Mouse (Mus musculus): ENCODE data around the gene Cdc16. TPM values are rescaled to one million over a fixed set of nuclear protein-coding genes. Genes with fewer than 3 reads are reported as not detected.
A peak's percentile ranks its signal among the peaks of the same experiment; 100 is the strongest.
"Not testable (repeated sequence)": the region's sequence is repeated elsewhere in the genome, so short reads cannot be mapped to it uniquely, and the experiment has no call there.

Cdc16 gene
- 242 and 249 TPM in 2 replicates for polyA plus RNA-seq (2015; fragmentation: Nextera tagmentation; extraction: Ambion mirVana)

- peak within 1 kb of the TSS; percentile 87 for H3K4me2 ChIP-seq (replicated peaks)
- no peaks in the 10 kb centered on the region for H3K9me3 ChIP-seq
- ATAC-seq (ENCODE audit: low FRiP score, low read depth) = peak; percentile 95
- peak within 1 kb of the TSS; percentile 98 for H3K4me3 ChIP-seq
- H3K36me3 ChIP-seq = peaks cover 20% of the 10 kb centered on the region
- H3K27ac ChIP-seq = peak within 1 kb of the TSS; percentile 80
- H3K4me1 ChIP-seq = peaks cover 16% of the 10 kb centered on the region
- H3K27me3 ChIP-seq = no peaks in the 10 kb centered on the region
- peak within 1 kb of the TSS; percentile 96 for H3K9ac ChIP-seq
- 8% methylated on average over 40 of the region's 40 CpGs for WGBS
Measured at GRCm38 (mm10) chr8:13756982-13757804, at the start of gene Cdc16. Gene Cdc16, plus strand, starts transcription at chr8:13757676.

- Histone ChIP-seq H3K4me3 (no peak overlapping the region), H3K9ac (no peak overlapping the region), H3K4me1 (peaks cover 7% of the 10 kb centered on the region), H3K4me2 (replicated peaks) (no peak overlapping the region), H3K27me3 (no peaks in the 10 kb centered on the region), H3K27ac (no peak overlapping the region), H3K9me3 (no peaks in the 10 kb centered on the region), H3K36me3 (no peaks in the 10 kb centered on the region)
- WGBS = 87% methylated on average over 5 of the region's 5 CpGs
- ATAC-seq (ENCODE audit: low FRiP score, low read depth) = no peak
Measured at GRCm38 (mm10) chr8:13708514-13708913, 49.0 kb upstream of the Cdc16 start.

- Histone ChIP-seq H3K9me3 (no peaks in the 10 kb centered on the region), H3K4me2 (replicated peaks) (no peak overlapping the region), H3K4me1 (no peaks in the 10 kb centered on the region), H3K27ac (no peak overlapping the region), H3K36me3 (no peaks in the 10 kb centered on the region), H3K27me3 (no peaks in the 10 kb centered on the region), H3K9ac (no peak overlapping the region), H3K4me3 (no peak overlapping the region)
- ATAC-seq (ENCODE audit: low FRiP score, low read depth) = no peak
- 91% methylated on average over 8 of the region's 8 CpGs for WGBS
Measured at GRCm38 (mm10) chr8:13718980-13719379, 38.5 kb upstream of the Cdc16 start.

- H3K27ac ChIP-seq = no peak overlapping the region
- peaks cover 5% of the 10 kb centered on the region; the same call in 1 of the 2 replicates for H3K4me1 ChIP-seq
- H3K27me3 ChIP-seq = no peaks in the 10 kb centered on the region
- H3K4me3 ChIP-seq = no peak overlapping the region
- no peak overlapping the region for H3K9ac ChIP-seq
- H3K36me3 ChIP-seq = no peaks in the 10 kb centered on the region
- ATAC-seq (ENCODE audit: low FRiP score, low read depth) = no peak
- H3K4me2 ChIP-seq (replicated peaks) = no peak overlapping the region
- H3K9me3 ChIP-seq = no peaks in the 10 kb centered on the region
Measured at GRCm38 (mm10) chr8:13725722-13726121, 31.8 kb upstream of the Cdc16 start.

- ATAC-seq (ENCODE audit: low FRiP score, low read depth) = peak; percentile 76; the same call in 1 of the 2 replicates
- Histone ChIP-seq H3K4me1 (peaks cover 5% of the 10 kb centered on the region; the same call in 1 of the 2 replicates), H3K27me3 (no peaks in the 10 kb centered on the region), H3K9me3 (no peaks in the 10 kb centered on the region), H3K36me3 (no peaks in the 10 kb centered on the region), H3K4me2 (replicated peaks) (no peak overlapping the region), H3K27ac (no peak overlapping the region), H3K4me3 (no peak overlapping the region), H3K9ac (no peak overlapping the region)
- WGBS = 24% methylated on average over 10 of the region's 10 CpGs
Measured at GRCm38 (mm10) chr8:13727469-13728094, 29.9 kb upstream of the Cdc16 start.

GRCm38 (mm10) chr8:13740323-13740770 lies 17.1 kb upstream of the Cdc16 start:
- no peak overlapping the region for H3K4me3 ChIP-seq
- no peak overlapping the region for H3K27ac ChIP-seq
- ATAC-seq (ENCODE audit: low FRiP score, low read depth) = no peak
- WGBS = 29% methylated on average over 6 of the region's 6 CpGs
- H3K4me1 ChIP-seq = 0 out of 2 replicates have a peak, but pooled peaks cover 7% of the 10 kb centered on the region
- no peaks in the 10 kb centered on the region for H3K36me3 ChIP-seq
- H3K4me2 ChIP-seq (replicated peaks) = no peak overlapping the region
- no peaks in the 10 kb centered on the region for H3K27me3 ChIP-seq
- no peak overlapping the region for H3K9ac ChIP-seq
- H3K9me3 ChIP-seq = no peaks in the 10 kb centered on the region

- no peak for ATAC-seq (ENCODE audit: low FRiP score, low read depth)
- WGBS = 74% methylated on average over 7 of the region's 7 CpGs
- no peaks in the 10 kb centered on the region for H3K36me3 ChIP-seq
- H3K27me3 ChIP-seq = no peaks in the 10 kb centered on the region
- no peak overlapping the region for H3K9ac ChIP-seq
- H3K4me2 ChIP-seq (replicated peaks) = no peak overlapping the region
- 0 out of 2 replicates have a peak, but pooled peaks cover 7% of the 10 kb centered on the region for H3K4me1 ChIP-seq
- H3K9me3 ChIP-seq = no peaks in the 10 kb centered on the region
- no peak overlapping the region for H3K4me3 ChIP-seq
- no peak overlapping the region for H3K27ac ChIP-seq
Measured at GRCm38 (mm10) chr8:13740817-13741613, 16.5 kb upstream of the Cdc16 start.

- not testable (repeated sequence) for H3K9me3 ChIP-seq; H3K4me3 ChIP-seq; H3K27ac ChIP-seq; H3K4me2 ChIP-seq (replicated peaks); H3K9ac ChIP-seq; H3K27me3 ChIP-seq; H3K36me3 ChIP-seq; H3K4me1 ChIP-seq; ATAC-seq (ENCODE audit: low FRiP score, low read depth)
- WGBS = 95% methylated on average over 6 of the region's 6 CpGs
Measured at GRCm38 (mm10) chr8:13746212-13746611, 11.3 kb upstream of the Cdc16 start.

- ATAC-seq (ENCODE audit: low FRiP score, low read depth) = no peak
- 7% methylated on average over 3 of the region's 3 CpGs for WGBS
- H3K36me3 ChIP-seq = no peaks in the 10 kb centered on the region
- H3K4me2 ChIP-seq (replicated peaks) = no peak overlapping the region
- no peaks in the 10 kb centered on the region for H3K27me3 ChIP-seq
- no peaks in the 10 kb centered on the region for H3K9me3 ChIP-seq
- H3K4me3 ChIP-seq = no peak overlapping the region
- no peak overlapping the region for H3K9ac ChIP-seq
- H3K27ac ChIP-seq = no peak overlapping the region
- peaks cover 6% of the 10 kb centered on the region for H3K4me1 ChIP-seq
Measured at GRCm38 (mm10) chr8:13747626-13748025, 9.8 kb upstream of the Cdc16 start.

GRCm38 (mm10) chr8:13753680-13754079 lies 3.8 kb upstream of the Cdc16 start:
- Histone ChIP-seq H3K36me3 (no peaks in the 10 kb centered on the region), H3K4me2 (replicated peaks) (no peak overlapping the region), H3K4me1 (peaks cover 7% of the 10 kb centered on the region), H3K4me3 (no peak overlapping the region), H3K9me3 (no peaks in the 10 kb centered on the region), H3K9ac (no peak overlapping the region), H3K27me3 (no peaks in the 10 kb centered on the region), H3K27ac (no peak overlapping the region)
- 22% methylated on average over 2 of the region's 2 CpGs for WGBS
- no peak for ATAC-seq (ENCODE audit: low FRiP score, low read depth)

GRCm38 (mm10) chr8:13756480-13756879 lies 996 bp upstream of the Cdc16 start:
- Histone ChIP-seq H3K27me3 (no peaks in the 10 kb centered on the region), H3K36me3 (peaks cover 15% of the 10 kb centered on the region), H3K9me3 (no peaks in the 10 kb centered on the region), H3K4me1 (peaks cover 16% of the 10 kb centered on the region), H3K4me3 (no peak overlapping the region), H3K27ac (no peak overlapping the region), H3K9ac (no peak overlapping the region), H3K4me2 (replicated peaks) (0 out of 2 replicates have a peak overlapping the region, but pooled peaks have one; percentile 7)
- 67% methylated on average over 7 of the region's 7 CpGs for WGBS
- ATAC-seq (ENCODE audit: low FRiP score, low read depth) = no peak

Data from limb, embryonic 13.5 days (tissue).